Mouse (Mus musculus) embryonic facial prominence, embryonic 15.5 days (tissue): ENCODE data around the gene Slit3. TPM values are rescaled to one million over a fixed set of nuclear protein-coding genes. Genes with fewer than 3 reads are reported as not detected.

Source experiments
- ATAC-seq: fragments of 200-750 bp; cut with Nextera tagmentation; 2 replicates; pipeline ENCODE4 v1.8.0; 2017; ENCODE audit warnings: low read depth, moderate TSS enrichment; ENCODE audit not compliant: insufficient number of reproducible peaks, low FRiP score, low TSS enrichment
- H3K27ac ChIP-seq: fragments of 300-500 bp; sonication (generic); replicated peaks from 2 replicates; pipeline ENCODE4 v1.5.1; 2015; ENCODE audit warnings: mild to moderate bottlenecking, inconsistent platforms
- H3K27me3 ChIP-seq: fragments of 300-500 bp; sonication (generic); 2 replicates; pipeline ENCODE4 v1.6.1; 2015; ENCODE audit warnings: inconsistent platforms
- H3K36me3 ChIP-seq: fragments of 300-500 bp; sonication (generic); 2 replicates; pipeline ENCODE4 v1.6.1; 2015; ENCODE audit warnings: mild to moderate bottlenecking, inconsistent platforms
- H3K4me1 ChIP-seq: fragments of 300-500 bp; sonication (generic); 2 replicates; pipeline ENCODE4 v1.6.1; 2015; ENCODE audit warnings: inconsistent platforms
- H3K4me2 ChIP-seq: fragments of 300-500 bp; sonication (generic); replicated peaks from 2 replicates; pipeline ENCODE4 v1.6.1; 2015; ENCODE audit warnings: mild to moderate bottlenecking, inconsistent platforms
- H3K4me3 ChIP-seq: fragments of 300-500 bp; sonication (generic); replicated peaks from 2 replicates; pipeline ENCODE4 v1.5.1; 2015; ENCODE audit warnings: mild to moderate bottlenecking, inconsistent platforms
- H3K9ac ChIP-seq: fragments of 300-500 bp; sonication (generic); 2 replicates; pipeline ENCODE4 v1.6.1; 2015; ENCODE audit warnings: inconsistent platforms
- H3K9me3 ChIP-seq: fragments of 300-500 bp; sonication (generic); replicated peaks from 2 replicates; pipeline ENCODE4 v1.6.1; 2016; ENCODE audit warnings: inconsistent platforms
- WGBS: fragments of 180-500 bp; shearing (Covaris S2); methylation state at CpG from one replicate; pipeline ENCODE4 v1.1.7; 2015; 5-methylcytosine and 5-hydroxymethylcytosine counted together
- polyA plus RNA-seq: library from polyadenylated mRNA; unstranded; fragments of >200 nt; fragmentation: Nextera tagmentation; extraction: Ambion mirVana; gene quantifications from 2 replicates; pipeline ENCODE4 v1.2.1, GENCODE M21; 2015

Slit3 gene
- polyA plus RNA-seq, 1 experiment from 2014 or later = 27.6 TPM

DNA sequence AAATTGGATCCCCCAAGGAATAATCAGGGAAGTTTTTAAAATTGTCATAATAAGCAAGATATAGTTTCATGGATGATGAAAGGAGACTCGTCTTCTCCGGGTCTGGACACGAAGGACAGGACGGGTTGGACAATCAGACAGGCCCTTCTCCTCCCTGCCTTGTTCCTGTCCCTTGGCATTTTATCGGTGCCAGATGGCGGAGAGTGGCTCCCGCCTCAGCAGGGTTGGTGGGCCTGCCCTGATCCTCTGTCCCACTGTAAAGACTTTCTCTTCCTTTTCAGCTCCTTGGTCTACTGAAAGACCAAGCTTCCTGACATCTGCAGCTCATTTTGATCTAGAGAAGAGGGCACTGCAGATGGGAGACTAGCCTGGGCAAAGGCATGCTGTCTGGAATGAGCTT is 34.3 kb downstream of the Slit3 start:
- 42% methylated on average over 7 of the region's 7 CpGs for WGBS
- Histone ChIP-seq H3K9ac (no peak overlapping the region), H3K27me3 (no peaks in the 10 kb centered on the region), H3K4me3 (no peak overlapping the region), H3K27ac (peak overlapping the region; percentile 68; the same call in 1 of the 2 replicates), H3K4me1 (peaks cover 55% of the 10 kb centered on the region), H3K4me2 (no peak overlapping the region), H3K9me3 (no peaks in the 10 kb centered on the region), H3K36me3 (no peaks in the 10 kb centered on the region)
- ATAC-seq = no peak

DNA sequence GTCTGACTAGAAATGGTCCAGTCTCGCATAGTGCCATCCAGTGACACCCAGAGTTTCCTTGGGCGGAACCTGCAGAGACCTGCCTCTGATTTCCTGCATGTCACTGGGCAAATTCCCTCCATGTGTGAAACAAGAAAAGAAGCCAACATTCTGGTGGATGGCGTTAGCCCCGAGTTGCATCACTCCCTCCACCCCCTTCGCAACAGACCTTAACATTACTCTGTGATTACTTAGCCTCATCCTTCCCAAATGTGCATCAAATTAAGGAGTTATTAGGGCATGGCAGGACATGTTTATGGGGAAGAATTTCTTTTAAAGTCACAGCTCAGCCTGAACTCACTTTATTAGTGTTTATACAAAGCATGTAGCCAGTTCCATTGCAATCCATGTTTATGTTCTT is 35.7 kb downstream of the Slit3 start:
- Histone ChIP-seq H3K4me1 (peaks cover 53% of the 10 kb centered on the region), H3K27me3 (no peaks in the 10 kb centered on the region)
- WGBS = 35% methylated on average over 5 of the region's 5 CpGs

DNA sequence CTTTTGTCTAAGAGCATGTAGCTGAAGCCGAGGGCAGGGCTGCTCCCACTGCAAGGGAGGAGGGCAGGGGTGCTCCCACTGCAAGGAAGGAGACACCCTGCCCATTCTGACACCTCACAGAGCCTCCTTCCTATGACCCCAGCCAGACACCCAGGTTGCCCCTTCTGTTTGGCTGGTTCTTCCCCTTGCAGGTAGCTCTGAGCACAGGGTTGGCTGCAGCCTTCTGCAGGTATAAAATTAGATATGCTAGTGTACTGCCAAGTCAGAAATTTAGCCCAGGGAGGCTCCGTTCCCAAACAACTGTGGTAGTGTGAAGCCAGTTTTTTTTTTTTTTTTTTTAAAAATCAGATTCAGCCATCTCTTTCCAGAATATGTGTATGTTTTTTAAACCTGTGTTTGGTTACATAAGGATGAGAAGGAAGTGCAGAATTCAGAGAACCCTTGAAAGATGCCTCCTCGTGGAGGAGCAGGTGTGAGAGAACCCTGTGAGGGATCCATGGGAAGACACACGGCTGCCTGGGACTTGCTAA is 39.7 kb downstream of the Slit3 start:
- H3K27me3 ChIP-seq = no peaks in the 10 kb centered on the region
- WGBS = 68% methylated on average over 4 of the region's 4 CpGs
- H3K4me3 ChIP-seq = no peak overlapping the region
- peaks cover 37% of the 10 kb centered on the region for H3K4me1 ChIP-seq
- no peaks in the 10 kb centered on the region for H3K9me3 ChIP-seq
- no peak overlapping the region for H3K4me2 ChIP-seq
- no peak overlapping the region for H3K9ac ChIP-seq
- H3K27ac ChIP-seq = no peak overlapping the region
- ATAC-seq = no peak
- H3K36me3 ChIP-seq = no peaks in the 10 kb centered on the region

More for the DNA sequence above, 35.7 kb downstream of the Slit3 start:
- no peak overlapping the region for H3K4me2 ChIP-seq
- H3K27ac ChIP-seq = peak overlapping the region; percentile 76
- no peak for ATAC-seq
- no peaks in the 10 kb centered on the region for H3K9me3 ChIP-seq
- no peaks in the 10 kb centered on the region for H3K36me3 ChIP-seq
- no peak overlapping the region for H3K4me3 ChIP-seq
- H3K9ac ChIP-seq = no peak overlapping the region

DNA sequence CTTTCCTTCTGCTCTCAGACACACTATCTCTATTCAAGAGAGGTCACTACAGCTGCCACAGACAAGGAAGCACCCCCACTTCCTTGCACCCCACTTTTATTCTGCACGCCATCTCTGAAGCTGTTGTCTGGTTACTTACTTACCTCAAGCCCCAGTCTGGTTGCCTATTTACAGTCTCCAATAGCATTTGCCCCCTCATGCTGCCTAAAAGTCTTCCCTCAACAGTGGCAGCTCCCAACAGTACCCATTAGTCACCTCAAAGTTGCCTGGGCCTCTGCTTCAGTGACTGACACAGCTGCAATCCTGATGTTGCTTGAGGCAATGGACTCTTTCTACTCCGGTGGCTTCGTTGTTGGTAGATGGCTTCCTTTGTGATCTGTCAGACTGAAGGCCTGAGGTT is 42.4 kb downstream of the Slit3 start:
- Histone ChIP-seq H3K36me3 (no peaks in the 10 kb centered on the region), H3K4me3 (no peak overlapping the region), H3K9ac (no peak overlapping the region), H3K27me3 (no peaks in the 10 kb centered on the region), H3K4me1 (peaks cover 25% of the 10 kb centered on the region; the same call in 1 of the 2 replicates), H3K27ac (no peak overlapping the region), H3K4me2 (no peak overlapping the region), H3K9me3 (no peaks in the 10 kb centered on the region)
- ATAC-seq = no peak
- 75% methylated on average over 3 of the region's 3 CpGs for WGBS

DNA sequence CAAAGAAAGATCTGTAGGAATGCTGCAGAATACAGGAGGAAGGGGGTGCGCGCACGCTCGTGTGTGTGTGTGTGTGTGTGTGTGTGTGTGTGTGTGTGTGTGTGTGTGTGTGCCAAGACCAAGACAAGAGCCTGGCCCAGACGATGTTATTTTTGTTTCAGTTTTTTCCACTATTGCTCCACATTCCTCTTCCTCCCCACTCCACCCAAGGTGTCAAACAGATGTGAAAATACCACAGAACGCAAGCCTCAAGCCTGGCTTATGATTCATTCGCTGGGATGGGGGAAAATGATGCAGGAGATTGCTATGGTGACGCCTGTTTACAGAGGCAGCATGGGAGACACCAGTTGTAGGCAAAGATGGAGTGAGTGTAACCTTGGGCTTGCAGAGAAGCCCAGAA is 46.2 kb downstream of the Slit3 start:
- H3K9ac ChIP-seq = no peak overlapping the region
- H3K4me1 ChIP-seq = peaks cover 17% of the 10 kb centered on the region; the same call in 1 of the 2 replicates
- H3K27me3 ChIP-seq = no peaks in the 10 kb centered on the region
- H3K27ac ChIP-seq = no peak overlapping the region
- peaks cover 3% of the 10 kb centered on the region; the same call in 1 of the 2 replicates for H3K36me3 ChIP-seq
- no peak overlapping the region for H3K4me2 ChIP-seq
- no peaks in the 10 kb centered on the region for H3K9me3 ChIP-seq
- H3K4me3 ChIP-seq = no peak overlapping the region
- 63% methylated on average over 8 of the region's 8 CpGs for WGBS
- ATAC-seq = no peak

DNA sequence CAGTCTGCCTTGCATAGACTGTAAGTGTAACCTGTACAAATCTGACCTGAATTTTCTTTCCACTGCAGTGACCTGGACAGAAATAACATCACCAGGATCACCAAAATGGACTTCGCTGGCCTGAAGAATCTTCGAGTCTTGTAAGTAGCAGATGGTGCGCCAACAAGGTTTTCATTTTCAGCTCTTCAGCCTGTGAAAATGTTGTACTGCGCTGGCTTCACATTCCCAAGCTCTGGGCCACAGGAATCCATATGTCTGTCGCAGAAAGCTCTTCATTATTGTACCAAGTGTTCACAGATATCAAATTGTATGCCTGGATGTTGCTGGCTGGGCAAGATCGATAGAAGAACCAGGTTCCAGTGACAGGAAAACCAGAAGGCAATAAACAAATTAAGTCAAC is 50.5 kb downstream of the Slit3 start:
- 79% methylated on average over 6 of the region's 6 CpGs for WGBS
- H3K27me3 ChIP-seq = no peaks in the 10 kb centered on the region
- no peak for ATAC-seq

DNA sequence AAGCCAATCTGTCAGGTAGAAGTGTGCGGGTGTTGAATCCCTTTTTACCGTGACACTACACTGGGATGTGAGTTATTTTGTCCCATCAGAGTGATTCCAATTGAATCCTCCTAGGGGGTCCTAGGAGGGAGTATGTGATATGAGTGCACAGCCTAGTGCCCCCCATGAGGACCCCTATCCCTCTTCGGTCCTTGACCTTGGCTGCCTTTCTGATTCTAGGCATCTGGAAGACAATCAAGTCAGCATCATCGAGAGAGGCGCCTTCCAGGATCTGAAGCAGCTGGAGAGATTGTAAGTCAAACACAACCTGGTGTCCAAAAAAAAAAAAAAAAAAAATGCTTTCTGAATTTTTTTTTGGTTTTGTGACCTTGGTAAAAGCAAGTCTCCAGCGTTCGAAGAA is 56.5 kb downstream of the Slit3 start:
- WGBS = 82% methylated on average over 7 of the region's 7 CpGs

More for the DNA sequence above, 50.5 kb downstream of the Slit3 start:
- Histone ChIP-seq H3K9ac (no peak overlapping the region), H3K4me1 (no peaks in the 10 kb centered on the region), H3K4me2 (no peak overlapping the region), H3K4me3 (no peak overlapping the region), H3K27ac (no peak overlapping the region), H3K9me3 (no peaks in the 10 kb centered on the region), H3K36me3 (peaks cover 5% of the 10 kb centered on the region; the same call in 1 of the 2 replicates)

DNA sequence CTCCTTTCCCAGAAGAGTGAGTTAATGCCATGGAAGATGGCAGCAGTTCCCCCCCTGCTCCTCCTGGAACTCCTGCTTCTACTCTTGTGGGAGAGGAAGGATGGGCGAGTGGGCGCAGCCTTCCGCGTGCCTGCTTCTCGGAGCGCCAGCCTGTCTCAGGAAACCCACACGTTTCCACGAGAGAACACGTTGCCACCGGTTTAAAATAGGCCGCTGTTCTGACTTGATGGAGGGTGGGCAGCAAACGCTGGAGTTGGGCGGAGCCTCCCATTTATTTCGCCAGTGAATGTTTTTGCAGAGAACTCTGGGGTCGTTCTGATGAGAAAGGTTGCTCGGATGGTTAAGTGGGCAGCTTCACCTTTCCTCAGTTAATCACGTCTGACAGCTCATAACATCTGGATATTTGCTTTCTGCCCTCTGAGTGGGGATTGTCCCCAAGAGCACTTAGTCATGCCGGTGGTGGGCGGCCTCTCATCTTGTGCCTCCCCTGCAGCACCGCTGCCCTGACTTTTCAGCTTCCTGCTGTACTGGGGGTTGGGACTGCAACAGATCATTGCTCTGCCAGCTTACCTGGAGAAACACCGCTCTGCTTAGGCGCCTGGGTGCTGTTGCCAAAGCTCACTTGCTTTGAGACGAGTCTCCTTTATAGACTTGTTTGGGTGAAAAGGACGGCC is 57.3 kb downstream of the Slit3 start:
- Histone ChIP-seq H3K4me3 (no peak overlapping the region), H3K9ac (no peak overlapping the region), H3K36me3 (no peaks in the 10 kb centered on the region), H3K27ac (no peak overlapping the region), H3K9me3 (no peaks in the 10 kb centered on the region), H3K27me3 (no peaks in the 10 kb centered on the region), H3K4me2 (peak overlapping the region; percentile 18; the same call in 1 of the 2 replicates), H3K4me1 (peaks cover 9% of the 10 kb centered on the region; the same call in 1 of the 2 replicates)
- 34% methylated on average over 24 of the region's 24 CpGs for WGBS
- ATAC-seq = no peak

More for the DNA sequence above, 56.5 kb downstream of the Slit3 start:
- Histone ChIP-seq H3K36me3 (no peaks in the 10 kb centered on the region), H3K9ac (no peak overlapping the region), H3K27ac (no peak overlapping the region), H3K9me3 (no peaks in the 10 kb centered on the region), H3K4me3 (no peak overlapping the region), H3K4me1 (peaks cover 9% of the 10 kb centered on the region; the same call in 1 of the 2 replicates), H3K4me2 (no peak overlapping the region), H3K27me3 (no peaks in the 10 kb centered on the region)
- no peak for ATAC-seq

DNA sequence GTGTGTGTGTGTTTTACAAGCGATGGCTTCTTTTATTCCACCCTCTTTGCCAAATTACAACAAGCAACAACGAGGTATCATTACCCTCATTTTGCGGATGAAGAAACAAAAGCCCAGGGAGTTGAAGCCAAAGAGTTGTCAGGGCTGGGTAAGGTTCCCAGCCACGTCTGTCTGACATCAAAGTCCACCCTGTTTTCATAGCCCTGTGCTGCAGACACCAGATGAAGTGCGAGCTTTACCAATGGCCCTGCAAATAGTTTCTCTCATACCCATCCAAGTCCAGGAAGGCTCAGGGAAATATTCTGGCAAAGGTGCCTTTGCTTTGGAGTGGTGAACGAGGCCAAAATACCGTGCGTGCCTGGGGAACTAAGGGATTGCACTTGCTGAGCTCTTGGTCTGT is 58.3 kb downstream of the Slit3 start:
- ATAC-seq = no peak
- H3K27me3 ChIP-seq = no peaks in the 10 kb centered on the region
- no peak overlapping the region for H3K27ac ChIP-seq
- no peak overlapping the region for H3K4me3 ChIP-seq
- WGBS = 62% methylated on average over 8 of the region's 8 CpGs
- no peaks in the 10 kb centered on the region for H3K36me3 ChIP-seq
- H3K4me2 ChIP-seq = no peak overlapping the region
- H3K4me1 ChIP-seq = peaks cover 9% of the 10 kb centered on the region; the same call in 1 of the 2 replicates
- H3K9me3 ChIP-seq = no peaks in the 10 kb centered on the region
- H3K9ac ChIP-seq = no peak overlapping the region

DNA sequence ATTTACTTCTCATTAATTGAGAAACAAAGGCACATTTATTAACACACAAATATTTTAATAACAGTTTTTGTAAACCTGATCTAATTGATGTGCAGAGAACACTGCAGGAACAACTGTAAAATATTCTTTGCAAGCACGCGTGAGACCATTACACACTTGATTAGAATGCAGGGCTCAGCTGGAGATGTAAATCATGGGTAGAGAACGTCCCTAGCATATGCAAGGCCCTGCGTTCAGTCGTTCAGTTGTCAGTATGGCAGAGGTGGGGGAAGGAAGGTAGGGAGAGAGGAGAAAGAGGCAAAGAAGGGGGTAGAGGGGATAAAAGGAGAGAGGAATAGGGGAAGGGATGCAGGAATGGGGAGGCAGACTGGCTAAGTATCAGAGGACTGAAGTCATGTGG is 61.9 kb downstream of the Slit3 start:
- H3K27ac ChIP-seq = no peak overlapping the region
- H3K9ac ChIP-seq = no peak overlapping the region
- no peak for ATAC-seq
- H3K4me2 ChIP-seq = no peak overlapping the region
- WGBS = 68% methylated on average over 5 of the region's 5 CpGs
- no peaks in the 10 kb centered on the region for H3K36me3 ChIP-seq
- H3K4me1 ChIP-seq = peaks cover 9% of the 10 kb centered on the region; the same call in 1 of the 2 replicates
- no peaks in the 10 kb centered on the region for H3K27me3 ChIP-seq
- H3K9me3 ChIP-seq = no peaks in the 10 kb centered on the region
- no peak overlapping the region for H3K4me3 ChIP-seq

DNA sequence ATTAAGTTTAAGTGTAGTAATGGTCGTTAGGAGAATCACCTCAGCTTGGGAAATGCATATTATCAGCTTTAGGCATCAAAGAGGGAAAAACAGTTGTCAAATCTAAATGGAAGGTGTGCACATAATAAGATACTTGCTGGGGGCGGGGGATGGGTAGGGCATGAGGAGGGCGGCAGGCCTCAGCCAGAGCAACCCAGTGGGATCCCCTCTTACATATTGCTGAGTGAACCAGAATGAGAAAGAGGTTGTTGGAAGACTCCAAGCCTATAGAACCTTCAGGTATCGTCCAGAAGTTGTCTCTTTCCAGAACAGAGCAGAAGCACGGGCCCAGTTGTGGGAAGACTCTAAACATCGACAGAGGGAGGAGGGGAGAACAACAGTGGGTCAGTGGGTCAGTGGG is 73.8 kb downstream of the Slit3 start:
- Histone ChIP-seq H3K9ac (no peak overlapping the region), H3K27me3 (no peaks in the 10 kb centered on the region), H3K9me3 (no peaks in the 10 kb centered on the region), H3K36me3 (no peaks in the 10 kb centered on the region), H3K4me2 (no peak overlapping the region), H3K4me1 (0 out of 2 replicates have a peak, but pooled peaks cover 8% of the 10 kb centered on the region), H3K27ac (no peak overlapping the region), H3K4me3 (no peak overlapping the region)
- no peak for ATAC-seq
- 80% methylated on average over 6 of the region's 6 CpGs for WGBS

DNA sequence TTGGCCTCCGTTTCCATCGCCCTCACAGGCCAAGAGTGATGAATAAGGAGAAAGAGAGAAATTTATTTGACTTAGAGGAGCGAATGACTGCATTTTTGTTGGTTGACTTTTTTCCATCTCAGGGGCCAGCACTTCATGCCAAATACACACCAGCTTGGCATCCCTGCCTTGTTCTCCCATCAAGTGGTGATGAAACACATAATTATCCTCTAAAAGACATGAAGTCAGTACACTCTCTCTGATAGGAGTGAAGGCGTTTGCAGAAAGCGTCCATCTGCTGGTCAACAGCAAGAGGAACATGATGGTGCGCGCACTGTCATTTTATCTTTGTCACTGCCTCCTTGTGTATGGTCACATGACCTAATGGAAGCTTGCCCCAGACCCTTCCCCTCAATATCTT is 75.8 kb downstream of the Slit3 start:
- Histone ChIP-seq H3K9me3 (no peaks in the 10 kb centered on the region), H3K4me2 (no peak overlapping the region), H3K9ac (no peak overlapping the region), H3K27ac (no peak overlapping the region), H3K36me3 (no peaks in the 10 kb centered on the region), H3K4me3 (no peak overlapping the region), H3K27me3 (no peaks in the 10 kb centered on the region), H3K4me1 (0 out of 2 replicates have a peak, but pooled peaks cover 8% of the 10 kb centered on the region)
- WGBS = 75% methylated on average over 7 of the region's 7 CpGs
- no peak for ATAC-seq
